Mouse (Mus musculus): ENCODE results near the gene Nudt16l1. TPM values are rescaled to one million over a fixed set of nuclear protein-coding genes. Genes with fewer than 3 reads are reported as not detected.

Nudt16l1 gene
- polyA plus RNA-seq, 1 experiment from 2014 or later = 145 TPM

Other genes starting within 250 kb of the Nudt16l1 start
- 73.4 and 79.4 TPM in 2 replicates for gene Nmral1, start 219.4 kb upstream of the Nudt16l1 start, polyA plus RNA-seq (2014; fragmentation: Nextera tagmentation; extraction: Ambion mirVana)
- 94.7 and 97.6 TPM in 2 replicates for gene Hmox2, start 212.4 kb upstream of the Nudt16l1 start, polyA plus RNA-seq (2014; fragmentation: Nextera tagmentation; extraction: Ambion mirVana)
- gene Cdip1, start 148.5 kb upstream of the Nudt16l1 start, polyA plus RNA-seq (2014; fragmentation: Nextera tagmentation; extraction: Ambion mirVana) = 85.3 and 95.5 TPM in 2 replicates
- 0.43 and 0.55 TPM in 2 replicates for gene 4930562C15Rik, start 103.3 kb upstream of the Nudt16l1 start, polyA plus RNA-seq (2014; fragmentation: Nextera tagmentation; extraction: Ambion mirVana)
- gene Ubald1, start 58.4 kb upstream of the Nudt16l1 start, polyA plus RNA-seq (2014; fragmentation: Nextera tagmentation; extraction: Ambion mirVana) = 39.3 and 40.6 TPM in 2 replicates
- 83.7 and 87.6 TPM in 2 replicates for gene Mgrn1, start 52.5 kb upstream of the Nudt16l1 start, polyA plus RNA-seq (2014; fragmentation: Nextera tagmentation; extraction: Ambion mirVana)
- 45.0 and 51.7 TPM in 2 replicates for gene Anks3, start 25.4 kb downstream of the Nudt16l1 start, polyA plus RNA-seq (2014; fragmentation: Nextera tagmentation; extraction: Ambion mirVana)
- 0.24 TPM in 1 of 2 replicates, not detected in the other for gene Sept12, start 59.1 kb downstream of the Nudt16l1 start, polyA plus RNA-seq (2014; fragmentation: Nextera tagmentation; extraction: Ambion mirVana)
- gene Smim22, start 68.5 kb downstream of the Nudt16l1 start, polyA plus RNA-seq (2014; fragmentation: Nextera tagmentation; extraction: Ambion mirVana) = 42.6 and 57.4 TPM in 2 replicates
- gene Rogdi, start 74.8 kb downstream of the Nudt16l1 start, polyA plus RNA-seq (2014; fragmentation: Nextera tagmentation; extraction: Ambion mirVana) = 57.0 and 59.3 TPM in 2 replicates
- 93.9 and 101 TPM in 2 replicates for gene Glyr1, start 111.1 kb downstream of the Nudt16l1 start, polyA plus RNA-seq (2014; fragmentation: Nextera tagmentation; extraction: Ambion mirVana)
- gene Ubn1, start 111.3 kb downstream of the Nudt16l1 start, polyA plus RNA-seq (2014; fragmentation: Nextera tagmentation; extraction: Ambion mirVana) = 22.4 and 22.6 TPM in 2 replicates
- 5.4 and 5.8 TPM in 2 replicates for gene Ppl, start 193.7 kb downstream of the Nudt16l1 start, polyA plus RNA-seq (2014; fragmentation: Nextera tagmentation; extraction: Ambion mirVana)
- 0.05 and 0.11 TPM in 2 replicates for gene Sec14l5, start 208.3 kb downstream of the Nudt16l1 start, polyA plus RNA-seq (2014; fragmentation: Nextera tagmentation; extraction: Ambion mirVana)